Mouse (Mus musculus) liver, embryonic 14.5 days (tissue): ENCODE measurements around the gene Apba3. TPM values are rescaled to one million over a fixed set of nuclear protein-coding genes. Genes with fewer than 3 reads are reported as not detected.

Experiments
- ATAC-seq: fragments of 200-750 bp; cut with Nextera tagmentation; 2 replicates; pipeline ENCODE4 v1.8.0; 2017; ENCODE audit warnings: moderate number of reproducible peaks, mild to moderate bottlenecking, moderate library complexity; ENCODE audit not compliant: insufficient read depth
- DNase-seq, 3 experiments: peaks; one replicate each; pipeline ENCODE4 v3.0.0-alpha.2; 2012 to 2013; ENCODE audit warnings: low read depth in 3 of 3, low spot score in 3 of 3
- H3K27ac ChIP-seq: fragments of 300-500 bp; sonication (generic); 2 replicates; pipeline ENCODE4 v1.5.1; 2014; ENCODE audit warnings: moderate library complexity, mild to moderate bottlenecking, control low read depth, inconsistent platforms
- H3K27me3 ChIP-seq: fragments of 300-500 bp; sonication (generic); 2 replicates; pipeline ENCODE4 v1.6.1; 2014; ENCODE audit warnings: mild to moderate bottlenecking, low read length, moderate library complexity; ENCODE audit not compliant: control insufficient read depth, insufficient read depth
- H3K36me3 ChIP-seq: fragments of 300-500 bp; sonication (generic); replicated peaks from 2 replicates; pipeline ENCODE4 v1.6.1; 2014; ENCODE audit warnings: low read depth; ENCODE audit not compliant: control insufficient read depth, insufficient read depth
- H3K4me1 ChIP-seq, 2 experiments: fragments of 200-500 bp in 1 of 2; fragments of 300-500 bp in 1 of 2; sonication (generic) in 1 of 2; replicated peaks; 2 replicates each; pipeline ENCODE4 v1.6.1; 2012 to 2014; ENCODE audit warnings: antibody characterized with exemption in 1 of 2, inconsistent platforms in 1 of 2, low read length in 1 of 2; ENCODE audit not compliant: control insufficient read depth in 2 of 2, insufficient read depth in 2 of 2
- H3K4me2 ChIP-seq: fragments of 300-500 bp; sonication (generic); 2 replicates; pipeline ENCODE4 v1.6.1; 2014; ENCODE audit warnings: low read depth, mild to moderate bottlenecking, control low read depth, moderate library complexity
- H3K4me3 ChIP-seq, 2 experiments: fragments of 200-500 bp in 1 of 2; fragments of 300-500 bp in 1 of 2; sonication (generic) in 1 of 2; 2 replicates each; pipeline ENCODE4 v1.5.1; 2012 to 2014; ENCODE audit warnings: low read depth in 2 of 2, low read length in 2 of 2, mild to moderate bottlenecking in 2 of 2, control low read depth in 1 of 2, inconsistent platforms in 1 of 2, moderate library complexity in 1 of 2; ENCODE audit not compliant: insufficient read depth in 1 of 2
- H3K9ac ChIP-seq: fragments of 300-500 bp; sonication (generic); replicated peaks from 2 replicates; pipeline ENCODE4 v1.6.1; 2014; ENCODE audit warnings: mild to moderate bottlenecking, control low read depth, moderate library complexity
- H3K9me3 ChIP-seq: fragments of 300-500 bp; sonication (generic); 2 replicates; pipeline ENCODE4 v1.6.1; 2016; ENCODE audit warnings: low read length, mixed read lengths; ENCODE audit not compliant: control insufficient read depth
- CTCF ChIP-seq: IDR thresholded peaks from 2 replicates; pipeline ENCODE4 v1.5.1; 2016; ENCODE audit warnings: antibody characterized with exemption, low read depth, control low read depth
- EP300 ChIP-seq: IDR thresholded peaks from 2 replicates; pipeline ENCODE4 v1.6.1; 2016; ENCODE audit warnings: antibody characterized with exemption, low read depth
- WGBS: fragments of 180-500 bp; shearing (Covaris S2); extraction: QIAGEN DNeasy Blood & Tissue Kit; methylation state at CpG from one replicate; pipeline ENCODE4 v1.1.7; 2014; ENCODE audit not compliant: insufficient replicate concordance; 5-methylcytosine and 5-hydroxymethylcytosine counted together
- polyA plus RNA-seq, 2 experiments: library from polyadenylated mRNA; depleted of rRNA in 1 of 2; stranded (reverse) in 1 of 2; unstranded in 1 of 2; fragments of >200 nt; fragmentation: Nextera tagmentation in 1 of 2; extraction: Ambion mirVana in 1 of 2; gene quantifications; 2 replicates each; pipeline versions ENCODE4 v1.2.1 to v1.2.3; 2012 to 2014

The Apba3 gene
- polyA plus RNA-seq, 2 experiments = 14.3 to 15.7 TPM

GRCm38 (mm10) chr10:81289811-81290210 is 23.1 kb downstream of the Apba3 start:
- H3K4me2 ChIP-seq = no peak overlapping the region
- WGBS = 59% methylated on average over 14 of the region's 14 CpGs

GRCm38 (mm10) chr10:81290698-81291460 is 24.1 kb downstream of the Apba3 start:
- TF ChIP-seq CTCF (no peak), EP300 (no peak)
- Histone ChIP-seq H3K4me1 (peaks cover 17 to 35% of the 10 kb centered on the region in 2 experiments), H3K36me3 (no peaks in the 10 kb centered on the region), H3K27me3 (no peaks in the 10 kb centered on the region; the same call in 1 of the 2 replicates), H3K9ac (no peak overlapping the region), H3K27ac (no peak overlapping the region), H3K4me2 (no peak overlapping the region), H3K4me3 (no peak overlapping the region), H3K9me3 (no peaks in the 10 kb centered on the region)
- ATAC-seq (no peak), DNase-seq (no peak)
- WGBS = 52% methylated on average over 24 of the region's 24 CpGs

More at GRCm38 (mm10) chr10:81289811-81290210, 23.1 kb downstream of the Apba3 start:
- H3K27ac ChIP-seq = no peak overlapping the region
- no peaks in the 10 kb centered on the region for H3K36me3 ChIP-seq
- H3K9me3 ChIP-seq = no peaks in the 10 kb centered on the region
- H3K4me1 ChIP-seq = peaks cover 19 to 32% of the 10 kb centered on the region in 2 experiments
- no peak for DNase-seq
- no peak overlapping the region for H3K4me3 ChIP-seq
- H3K9ac ChIP-seq = no peak overlapping the region
- ATAC-seq = no peak
- TF ChIP-seq EP300 (no peak), CTCF (no peak)
- peaks cover 9% of the 10 kb centered on the region for H3K27me3 ChIP-seq

- Histone ChIP-seq H3K9me3 (no peaks in the 10 kb centered on the region), H3K9ac (no peak within 1 kb of the TSS), H3K4me3 (no peak within 1 kb of the TSS), H3K4me2 (peak within 1 kb of the TSS; percentile 5; the same call in 1 of the 2 replicates), H3K4me1 (peaks cover 14 to 28% of the 10 kb centered on the region in 2 experiments), H3K27ac (no peak within 1 kb of the TSS), H3K27me3 (no peaks in the 10 kb centered on the region; the same call in 1 of the 2 replicates), H3K36me3 (no peaks in the 10 kb centered on the region)
- 47% methylated on average over 9 of the region's 9 CpGs for WGBS
- DNase-seq (no peak), ATAC-seq (no peak)
- TF ChIP-seq EP300 (no peak), CTCF (no peak)
These were observed 24.8 kb downstream of the Apba3 start, which contains the start of gene Tjp3 for GRCm38 (mm10) chr10:81291511-81292104. Gene Tjp3, minus strand, starts transcription at chr10:81291581.

- Histone ChIP-seq H3K4me1 (peaks cover 14 to 30% of the 10 kb centered on the region in 2 experiments), H3K27ac (peak within 1 kb of the TSS; percentile 70), H3K4me3 (peak within 1 kb of the TSS; percentile 80 to 81), H3K9me3 (no peaks in the 10 kb centered on the region), H3K4me2 (peak within 1 kb of the TSS; percentile 92), H3K36me3 (no peaks in the 10 kb centered on the region), H3K9ac (peak within 1 kb of the TSS; percentile 79), H3K27me3 (no peaks in the 10 kb centered on the region; the same call in 1 of the 2 replicates)
- ATAC-seq (peak; percentile 94), DNase-seq (peak; percentile 99 to 100 (median 100))
- peak; percentile 95 for TF ChIP-seq CTCF
- no peak for TF ChIP-seq EP300
- under 1% methylated on average over 59 of the region's 80 CpGs for WGBS
These were observed 26.0 kb downstream of the Apba3 start, which contains the start of gene Pip5k1c for GRCm38 (mm10) chr10:81292554-81293333. Gene Pip5k1c, plus strand, starts transcription at chr10:81292963.
